Mouse (Mus musculus) spleen, adult 2 months (tissue): ENCODE results near the gene Rcc2. TPM values are rescaled to one million over a fixed set of nuclear protein-coding genes. Genes with fewer than 3 reads are reported as not detected.

Experiments used
- DNase-seq, 2 experiments: peaks; one replicate each; pipeline versions ENCODE4 v3.0.0 to v3.0.0-alpha.2; 2012 to 2021; ENCODE audit warnings: low spot score in 2 of 2, low read depth in 1 of 2
- H3K27ac ChIP-seq: fragments of 200-500 bp; 2 replicates; pipeline ENCODE4 v1.5.1; 2012; ENCODE audit warnings: low read length, inconsistent platforms; ENCODE audit not compliant: insufficient read depth
- H3K27me3 ChIP-seq: fragments of 200-500 bp; 2 replicates; pipeline ENCODE4 v1.6.1; 2012; ENCODE audit warnings: mild to moderate bottlenecking, moderate library complexity, low read length, inconsistent platforms; ENCODE audit not compliant: control insufficient read depth, insufficient read depth
- H3K36me3 ChIP-seq: fragments of 200-500 bp; 2 replicates; pipeline ENCODE4 v1.6.1; 2012; ENCODE audit warnings: mild to moderate bottlenecking, low read length, inconsistent platforms; ENCODE audit not compliant: control insufficient read depth, insufficient read depth
- H3K4me1 ChIP-seq: fragments of 200-500 bp; 2 replicates; pipeline ENCODE4 v1.6.1; 2011; ENCODE audit warnings: inconsistent platforms; ENCODE audit not compliant: control insufficient read depth, insufficient read depth, insufficient read length
- H3K4me3 ChIP-seq: fragments of 200-500 bp; 2 replicates; pipeline ENCODE4 v1.5.1; 2011; ENCODE audit warnings: mild to moderate bottlenecking, inconsistent platforms; ENCODE audit not compliant: insufficient read depth, insufficient read length; ENCODE audit errors: extremely low read depth
- CTCF ChIP-seq: fragments of 200-500 bp; IDR thresholded peaks from 2 replicates; pipeline ENCODE4 v1.5.1; 2011; ENCODE audit warnings: mild to moderate bottlenecking, inconsistent platforms; ENCODE audit not compliant: insufficient read depth, insufficient read length, insufficient replicate concordance; ENCODE audit errors: extremely low read depth
- POLR2A ChIP-seq: fragments of 200-500 bp; IDR thresholded peaks from 2 replicates; pipeline ENCODE4 v1.6.1; 2011; ENCODE audit warnings: low read depth, low read length, inconsistent platforms
- WGBS: fragments of 180-500 bp; shearing (Covaris S2); methylation state at CpG from one replicate; pipeline ENCODE4 v1.1.7; 2018; 5-methylcytosine and 5-hydroxymethylcytosine counted together
- polyA plus RNA-seq: library from polyadenylated mRNA; depleted of rRNA; stranded (reverse); fragments of >200 nt; gene quantifications from 2 replicates; pipeline ENCODE4 v1.2.3, GENCODE M21; 2012

The Rcc2 gene
- polyA plus RNA-seq, 1 experiment = 86.9 TPM

DNA sequence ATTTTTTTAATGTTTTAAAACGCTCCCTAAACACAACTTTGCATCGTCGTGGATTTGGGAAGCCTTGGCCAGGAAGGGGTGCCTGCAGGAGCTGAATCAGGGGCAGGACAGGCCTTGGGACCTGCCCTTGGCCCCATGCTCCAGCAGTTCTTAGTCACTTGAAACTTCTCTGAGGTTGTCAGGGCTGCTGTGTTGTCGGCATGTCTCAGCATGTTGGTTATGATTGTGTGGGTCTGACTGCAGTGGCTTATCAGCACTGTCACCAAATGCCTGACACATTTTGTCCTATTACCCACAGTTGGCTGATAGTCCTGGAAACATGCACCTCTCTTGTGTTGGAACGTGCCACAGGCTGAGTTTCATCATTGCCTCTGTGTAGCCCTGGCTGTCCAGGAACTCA, 19.8 kb downstream of the Rcc2 start:
- no peaks in the 10 kb centered on the region for H3K4me1 ChIP-seq
- H3K4me3 ChIP-seq = no peak overlapping the region
- peaks cover 63% of the 10 kb centered on the region for H3K36me3 ChIP-seq
- WGBS = 91% methylated on average over 5 of the region's 5 CpGs
- H3K27me3 ChIP-seq = no peaks in the 10 kb centered on the region
- TF ChIP-seq CTCF (no peak), POLR2A (no peak)
- no peak for DNase-seq
- H3K27ac ChIP-seq = no peak overlapping the region

DNA sequence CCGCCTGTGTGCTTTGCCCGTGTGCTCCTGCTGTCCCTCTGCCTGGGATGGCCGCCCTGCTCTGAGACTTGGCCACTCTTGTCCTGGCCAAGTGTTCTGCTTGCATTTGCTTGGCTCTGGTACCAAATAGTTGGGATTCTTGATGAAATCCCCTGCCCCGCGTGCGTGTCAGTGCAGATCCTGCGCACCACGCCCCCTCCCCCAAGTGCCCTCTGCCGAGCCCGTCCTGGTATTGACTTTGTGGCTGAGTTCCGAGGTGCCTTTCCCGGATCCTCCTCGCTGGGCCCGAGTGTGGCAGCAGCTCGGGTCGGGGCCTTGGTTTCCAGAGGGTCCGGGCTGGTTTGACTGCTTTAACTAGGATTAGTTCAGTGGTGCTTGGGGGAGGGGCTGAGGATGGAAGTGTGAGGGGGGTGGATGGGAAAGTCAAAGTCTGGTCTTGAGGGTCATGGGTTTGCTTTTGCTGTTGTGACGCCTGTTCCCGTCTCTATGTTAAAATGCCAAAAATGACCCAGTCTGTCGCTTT, 21.7 kb downstream of the Rcc2 start:
- Histone ChIP-seq H3K27ac (no peak overlapping the region), H3K27me3 (no peaks in the 10 kb centered on the region), H3K4me1 (no peaks in the 10 kb centered on the region), H3K4me3 (no peak overlapping the region), H3K36me3 (peaks cover 44% of the 10 kb centered on the region)
- TF ChIP-seq CTCF (no peak), POLR2A (no peak)
- 94% methylated on average over 20 of the region's 20 CpGs for WGBS
- DNase-seq = no peak

DNA sequence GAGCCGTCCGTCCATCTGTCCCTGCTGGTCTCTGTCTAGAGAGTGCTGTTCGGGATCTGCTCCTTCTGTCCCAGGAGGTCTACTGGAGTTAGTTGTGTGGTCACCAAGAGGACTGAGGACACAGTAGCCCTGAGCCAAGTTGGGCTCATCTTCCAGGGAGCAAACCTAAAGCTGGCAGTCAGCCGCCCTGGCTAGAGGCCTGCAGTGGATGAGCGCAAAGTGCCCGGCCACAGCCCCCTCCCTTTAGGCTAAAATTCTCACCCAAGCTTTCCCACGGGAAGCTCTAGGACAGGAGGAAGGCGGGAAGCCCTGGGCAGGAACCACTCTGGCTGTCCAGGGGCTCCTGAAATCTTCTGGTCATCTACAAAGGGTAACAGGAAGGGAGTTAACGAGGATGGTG, 22.4 kb downstream of the Rcc2 start:
- H3K27me3 ChIP-seq = no peaks in the 10 kb centered on the region
- no peak overlapping the region for H3K27ac ChIP-seq
- TF ChIP-seq CTCF (no peak), POLR2A (no peak)
- H3K4me3 ChIP-seq = no peak overlapping the region
- H3K4me1 ChIP-seq = no peaks in the 10 kb centered on the region
- peaks cover 40% of the 10 kb centered on the region for H3K36me3 ChIP-seq
- WGBS = 94% methylated on average over 9 of the region's 9 CpGs
- no peak for DNase-seq

DNA sequence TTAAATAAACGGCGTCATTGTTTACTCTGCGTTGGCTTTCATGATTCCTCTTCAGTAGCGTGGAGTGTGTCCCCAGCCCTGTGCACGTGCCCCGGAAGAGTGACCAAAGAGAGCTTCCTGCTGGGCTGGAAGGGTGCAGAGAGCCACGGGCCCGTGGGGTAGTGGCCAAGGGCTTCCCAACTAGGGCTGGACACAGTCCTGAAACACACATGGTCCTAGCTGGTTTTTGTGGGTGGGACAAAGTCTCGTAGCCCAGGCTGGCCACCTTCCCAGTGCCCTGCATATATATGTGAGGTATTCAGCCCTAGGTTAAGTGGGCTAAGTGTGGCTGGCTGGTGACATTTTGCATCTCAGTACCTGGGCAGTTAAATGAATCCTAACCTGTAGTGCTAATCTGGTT, 22.9 kb downstream of the Rcc2 start:
- Histone ChIP-seq H3K4me1 (no peaks in the 10 kb centered on the region), H3K27ac (no peak overlapping the region), H3K36me3 (peaks cover 35% of the 10 kb centered on the region), H3K4me3 (no peak overlapping the region), H3K27me3 (no peaks in the 10 kb centered on the region)
- TF ChIP-seq CTCF (no peak), POLR2A (no peak)
- DNase-seq = no peak
- 88% methylated on average over 9 of the region's 9 CpGs for WGBS

DNA sequence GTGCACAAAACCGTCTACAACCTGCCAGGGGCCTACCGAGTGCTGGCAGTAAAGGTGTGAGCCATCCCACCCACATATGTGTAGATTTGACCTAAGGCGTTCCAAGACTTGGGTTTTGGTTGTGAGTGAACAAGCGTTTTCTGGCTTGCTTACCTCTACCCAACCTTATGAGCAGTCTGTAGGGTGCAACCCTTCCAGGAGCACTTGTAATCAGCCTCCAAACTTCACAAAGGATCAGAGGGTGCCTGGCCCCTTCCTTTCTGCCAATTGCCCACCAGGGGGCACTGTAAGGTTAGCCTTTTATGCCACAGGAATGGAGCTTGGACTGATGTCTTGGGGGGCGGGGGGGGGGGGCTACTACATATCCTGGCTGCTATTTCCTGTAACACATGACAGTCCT, 23.5 kb downstream of the Rcc2 start:
- peak; percentile 48; the same call in 1 of the 2 replicates for TF ChIP-seq CTCF
- no peak for TF ChIP-seq POLR2A
- Histone ChIP-seq H3K36me3 (peaks cover 32% of the 10 kb centered on the region), H3K4me1 (no peaks in the 10 kb centered on the region), H3K4me3 (no peak overlapping the region), H3K27me3 (no peaks in the 10 kb centered on the region), H3K27ac (no peak overlapping the region)
- DNase-seq = no peak
- 72% methylated on average over 5 of the region's 5 CpGs for WGBS

DNA sequence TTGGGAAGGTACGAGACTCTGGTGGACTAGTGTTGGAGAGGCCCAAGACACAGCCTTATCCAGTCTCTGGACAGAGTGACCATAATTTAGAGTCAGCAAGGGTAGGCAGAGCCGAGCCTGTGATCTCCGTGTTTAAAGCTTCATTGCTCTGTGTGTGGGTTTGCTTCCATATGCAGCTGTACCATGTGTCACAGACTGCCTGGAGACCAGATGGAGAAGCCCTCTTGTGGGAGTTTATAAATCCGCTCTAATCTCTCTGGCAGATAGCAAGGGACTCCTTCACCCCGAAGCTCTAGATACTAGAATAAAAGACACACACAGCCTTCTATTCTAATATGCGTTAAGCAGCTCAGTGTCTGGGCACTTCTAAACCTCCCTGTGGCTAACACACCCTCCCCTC, 24.4 kb downstream of the Rcc2 start:
- no peak for TF ChIP-seq POLR2A
- TF ChIP-seq CTCF = no peak
- WGBS = 85% methylated on average over 6 of the region's 6 CpGs
- Histone ChIP-seq H3K27me3 (no peaks in the 10 kb centered on the region), H3K4me1 (no peaks in the 10 kb centered on the region), H3K27ac (no peak overlapping the region), H3K4me3 (no peak overlapping the region), H3K36me3 (peaks cover 28% of the 10 kb centered on the region)
- DNase-seq = no peak

DNA sequence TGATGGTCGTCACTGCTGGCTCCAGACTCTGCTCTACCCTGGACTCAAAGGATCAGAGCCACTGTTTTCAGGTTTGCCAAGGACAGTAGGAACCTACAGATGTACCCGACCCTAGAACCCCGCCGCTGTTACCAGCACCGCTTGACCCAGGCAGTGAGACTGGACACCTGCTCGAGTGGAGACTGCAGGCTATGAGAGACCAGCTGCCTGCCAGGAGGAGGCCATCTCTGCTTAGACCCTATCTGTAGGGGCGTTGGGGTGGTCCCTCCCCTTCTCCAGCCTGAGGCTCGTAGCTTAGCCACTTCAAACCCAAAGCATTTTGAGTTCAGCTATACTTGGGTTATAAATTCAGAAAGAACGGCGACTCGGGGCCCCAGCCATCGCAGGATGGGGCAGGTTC, 26.6 kb downstream of the Rcc2 start:
- DNase-seq = no peak
- Histone ChIP-seq H3K27ac (no peak overlapping the region), H3K4me1 (no peaks in the 10 kb centered on the region), H3K4me3 (no peak overlapping the region), H3K36me3 (peaks cover 8% of the 10 kb centered on the region), H3K27me3 (no peaks in the 10 kb centered on the region)
- WGBS = 93% methylated on average over 12 of the region's 12 CpGs
- TF ChIP-seq POLR2A (no peak), CTCF (no peak)

DNA sequence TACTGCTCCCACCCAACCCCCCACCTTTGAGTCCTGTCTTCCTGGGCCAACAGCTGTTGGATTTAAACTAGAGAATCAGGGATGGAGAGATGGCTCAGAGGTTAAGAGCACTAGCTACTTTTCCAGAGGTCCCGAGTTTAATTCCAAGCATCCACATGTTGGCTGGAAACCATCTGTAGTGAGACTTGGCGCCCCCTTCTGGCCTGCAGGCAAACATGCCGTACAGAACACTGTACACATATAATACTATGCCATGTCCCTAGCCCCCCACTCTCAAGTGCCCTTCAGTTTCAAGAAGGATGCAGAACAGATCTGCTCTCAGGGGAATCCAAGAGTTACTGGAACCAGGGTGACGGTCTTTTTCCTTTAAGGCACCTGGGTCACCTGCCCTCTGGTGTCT, 31.3 kb downstream of the Rcc2 start:
- H3K27me3 ChIP-seq = no peaks in the 10 kb centered on the region
- WGBS = 81% methylated on average over 4 of the region's 4 CpGs
- H3K4me3 ChIP-seq = no peak overlapping the region

More for the DNA sequence above, 31.3 kb downstream of the Rcc2 start:
- no peak for DNase-seq
- H3K27ac ChIP-seq = no peak overlapping the region
- no peak for TF ChIP-seq POLR2A
- TF ChIP-seq CTCF = no peak
- no peaks in the 10 kb centered on the region for H3K36me3 ChIP-seq
- H3K4me1 ChIP-seq = no peaks in the 10 kb centered on the region
